Mouse (Mus musculus) adrenal gland, postnatal 25 days (tissue): ENCODE data around the gene Rapgef2. TPM values are rescaled to one million over a fixed set of nuclear protein-coding genes. Genes with fewer than 3 reads are reported as not detected.
A peak's percentile ranks its signal among the peaks of the same experiment; 100 is the strongest.

Experiments
- DNase-seq: peaks from one replicate; pipeline ENCODE4 v3.0.0; 2021; ENCODE audit warnings: mixed read lengths
- total RNA-seq: library from RNA; stranded (reverse); gene quantifications from 2 replicates; pipeline ENCODE4 v1.2.3, GENCODE M21; 2021

Rapgef2 gene
- total RNA-seq, 1 experiment from 2014 or later = 27.8 TPM

GRCm38 (mm10) chr3:79283031-79283430 is 3.3 kb downstream of the Rapgef2 start:
- no peak for DNase-seq

- no peak for DNase-seq
Measured at GRCm38 (mm10) chr3:79275856-79276645, 10.3 kb downstream of the Rapgef2 start.

GRCm38 (mm10) chr3:79273350-79273749 is 13.0 kb downstream of the Rapgef2 start:
- DNase-seq = no peak

- no peak for DNase-seq
Measured at GRCm38 (mm10) chr3:79272939-79273338, 13.4 kb downstream of the Rapgef2 start.

- no peak for DNase-seq
Measured at GRCm38 (mm10) chr3:79270980-79271555, 15.2 kb downstream of the Rapgef2 start.

- no peak for DNase-seq
Measured at GRCm38 (mm10) chr3:79269872-79270271, 16.4 kb downstream of the Rapgef2 start.

- no peak for DNase-seq
Measured at GRCm38 (mm10) chr3:79266976-79267375, 19.3 kb downstream of the Rapgef2 start.

GRCm38 (mm10) chr3:79261816-79262316 is 24.5 kb downstream of the Rapgef2 start:
- no peak for DNase-seq

- no peak for DNase-seq
Measured at GRCm38 (mm10) chr3:79254023-79254422, 32.3 kb downstream of the Rapgef2 start.

- no peak for DNase-seq
Measured at GRCm38 (mm10) chr3:79253416-79253815, 32.9 kb downstream of the Rapgef2 start.

GRCm38 (mm10) chr3:79252921-79253394 is 33.4 kb downstream of the Rapgef2 start:
- DNase-seq = no peak

- no peak for DNase-seq
Measured at GRCm38 (mm10) chr3:79249955-79250354, 36.4 kb downstream of the Rapgef2 start.

GRCm38 (mm10) chr3:79248659-79249235 is 37.6 kb downstream of the Rapgef2 start:
- no peak for DNase-seq

GRCm38 (mm10) chr3:79248208-79248607 is 38.1 kb downstream of the Rapgef2 start:
- DNase-seq = no peak

- peak; percentile 7 for DNase-seq
Measured at GRCm38 (mm10) chr3:79244347-79244746, 42.0 kb downstream of the Rapgef2 start.

GRCm38 (mm10) chr3:79242922-79243705 is 43.2 kb downstream of the Rapgef2 start:
- no peak for DNase-seq

GRCm38 (mm10) chr3:79242298-79242697 is 44.0 kb downstream of the Rapgef2 start:
- DNase-seq = no peak

GRCm38 (mm10) chr3:79239066-79239462 is 47.3 kb downstream of the Rapgef2 start:
- DNase-seq = no peak

- no peak for DNase-seq
Measured at GRCm38 (mm10) chr3:79238456-79239065, 47.8 kb downstream of the Rapgef2 start.

- DNase-seq = no peak
Measured at GRCm38 (mm10) chr3:79237619-79238342, 48.5 kb downstream of the Rapgef2 start.

GRCm38 (mm10) chr3:79234485-79234884 is 51.8 kb downstream of the Rapgef2 start:
- DNase-seq = no peak
